Mouse (Mus musculus) G1E (cell line): ENCODE measurements around the gene Gm14403.
"Not testable (repeated sequence)": the region's sequence is repeated elsewhere in the genome, so short reads cannot be mapped to it uniquely, and the experiment has no call there.

Source experiments
- CTCF ChIP-seq: IDR thresholded peaks from 2 replicates; pipeline ENCODE4 v1.5.1; 2012; ENCODE audit warnings: low read depth, low read length, inconsistent platforms, mixed read lengths
- GATA1 ChIP-seq: IDR thresholded peaks from 2 replicates; pipeline ENCODE4 v1.6.1; 2012; ENCODE audit warnings: borderline replicate concordance, low read length, inconsistent platforms, mixed read lengths
- POLR2AphosphoS5 ChIP-seq: IDR thresholded peaks from 2 replicates; pipeline ENCODE4 v1.6.1; 2012; ENCODE audit warnings: low read depth, low read length, inconsistent platforms; ENCODE audit not compliant: insufficient replicate concordance

GRCm38 (mm10) chr2:177513991-177514479 lies 16.0 kb downstream of the Gm14403 start:
- TF ChIP-seq CTCF, POLR2AphosphoS5, GATA1: not testable (repeated sequence)
